Mouse (Mus musculus) neutrophil, adult 83 days (primary cell): Measurements from ENCODE around the gene Zfp74. TPM values are rescaled to one million over a fixed set of nuclear protein-coding genes. Genes with fewer than 3 reads are reported as not detected.

ENCODE experiments used
- total RNA-seq, 2 experiments: library from RNA; stranded (reverse); gene quantifications; one replicate each; pipeline ENCODE4 v1.2.4; 2023

The Zfp74 gene
- total RNA-seq = 1 to 10 TPM; 3.4 to 3.7 TPM

DNA sequence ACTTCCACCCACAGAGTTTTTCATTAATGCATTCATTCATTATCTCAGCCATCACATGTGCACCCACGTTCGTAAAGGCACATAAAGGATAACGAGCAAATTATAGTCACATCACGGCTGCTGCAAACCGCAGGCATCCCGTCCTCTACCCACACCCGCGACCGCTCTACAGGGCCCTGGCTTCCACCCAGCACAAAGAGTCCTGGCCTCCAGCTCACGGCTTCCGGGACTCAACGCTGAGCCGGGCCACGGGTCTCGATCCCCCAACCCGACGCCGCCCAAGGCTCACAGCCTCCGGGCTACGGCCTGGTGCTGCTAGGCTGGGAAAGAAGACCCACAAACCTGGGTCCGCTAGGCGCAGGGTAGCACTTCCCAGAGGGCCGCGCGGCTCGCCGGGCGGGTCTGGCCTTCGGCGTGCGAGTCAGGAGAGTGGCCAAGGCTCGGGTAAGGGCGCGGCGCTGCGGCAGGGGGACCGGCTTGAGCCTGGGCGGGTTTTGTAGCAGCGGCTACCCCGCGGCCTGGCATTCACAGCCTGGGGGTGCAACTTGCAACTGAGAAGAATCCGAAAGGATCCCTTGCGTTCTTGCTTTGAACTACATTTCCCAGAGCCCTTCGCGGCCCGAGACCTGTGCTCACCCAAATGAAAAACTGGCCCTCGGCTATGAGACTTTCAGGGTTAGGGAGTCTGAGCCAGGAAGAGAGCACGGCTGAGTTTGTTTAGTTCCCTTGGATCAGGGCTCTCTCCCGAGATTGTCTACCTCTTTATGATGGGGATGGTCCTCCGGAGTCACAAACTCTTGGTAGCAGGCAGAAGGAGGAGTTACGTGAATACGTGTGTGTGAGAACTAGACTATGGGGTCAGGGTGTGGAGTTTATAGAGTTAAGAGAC is at the start of gene Zfp74:
Zfp74 (minus strand) TSS at position 577 of the 889 bp plus-strand sequence.

DNA sequence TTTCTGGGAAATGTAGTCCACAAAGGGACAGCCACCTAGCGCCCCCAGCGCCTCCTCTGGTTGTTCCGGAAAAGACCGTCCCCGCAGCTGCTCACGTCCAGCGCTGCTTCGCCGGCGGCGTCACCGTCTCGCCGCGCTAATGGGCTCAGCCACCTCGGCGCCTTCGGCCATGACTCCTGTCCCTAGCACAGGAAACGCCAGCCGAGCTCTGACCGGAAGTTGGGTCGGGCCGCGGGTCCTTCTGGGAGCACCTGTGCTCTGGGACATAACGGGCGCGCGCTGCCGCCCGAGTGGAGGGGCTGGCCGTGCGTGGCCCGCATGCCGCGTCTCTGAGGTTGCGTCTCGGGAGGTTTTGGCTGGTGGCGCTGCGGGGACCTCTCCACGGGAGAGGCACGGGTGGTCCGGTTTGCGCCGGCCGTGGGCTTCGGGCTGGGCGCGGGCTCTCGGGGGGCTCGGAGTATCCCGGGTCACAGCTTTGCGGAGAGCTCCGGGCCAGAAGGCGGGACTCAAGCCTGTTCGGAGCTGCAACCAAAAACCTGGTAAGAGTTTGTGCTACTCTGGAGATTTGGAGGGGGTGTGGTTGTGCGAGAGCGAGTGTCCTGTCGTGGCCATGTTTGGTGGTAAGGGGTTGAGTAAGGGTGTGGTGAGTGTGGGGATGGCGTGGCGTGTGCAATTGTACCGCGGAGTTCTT is 29.9 kb upstream of the Zfp74 start, which contains the start of gene Zfp568:
Zfp568 (plus strand) TSS at position 266 of the 691 bp plus-strand sequence.

DNA sequence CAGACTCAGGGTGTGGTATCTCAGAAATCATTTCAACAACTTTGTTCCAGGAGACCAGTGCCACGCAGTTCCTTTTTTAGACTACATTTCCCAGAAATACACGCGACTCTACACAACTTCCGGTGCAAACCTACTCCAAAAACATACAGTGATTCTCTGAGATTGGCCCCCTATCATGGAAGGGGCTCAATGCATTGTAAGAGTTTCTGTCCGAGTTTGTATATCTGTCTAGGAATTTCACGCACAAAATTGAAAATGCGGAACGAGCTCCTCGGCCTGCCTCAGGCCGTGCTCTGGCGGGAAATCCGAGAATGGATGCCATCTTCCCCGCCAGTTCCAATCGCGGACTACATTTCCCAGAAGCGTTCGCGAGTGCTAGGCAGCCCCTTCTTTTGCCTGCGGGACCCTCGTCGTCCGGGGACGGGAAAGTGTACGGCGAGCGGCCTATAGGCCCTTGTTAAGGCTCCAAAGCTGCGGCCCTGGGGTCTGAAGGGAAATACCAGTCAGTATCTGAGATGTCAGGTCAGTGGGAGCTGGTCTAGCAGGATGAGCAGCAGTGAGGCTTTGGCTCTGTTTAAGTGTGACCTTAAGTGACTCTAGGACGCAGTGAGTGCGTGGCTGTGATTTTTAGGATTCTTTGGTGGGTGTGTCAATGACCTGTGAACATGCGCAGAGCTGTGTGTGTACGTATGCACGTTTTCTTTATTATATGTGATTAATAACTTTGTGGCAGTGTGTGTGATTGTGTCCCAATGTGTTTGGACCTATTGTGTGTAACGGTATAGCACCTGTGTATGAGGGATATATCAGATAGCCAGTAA is 45.5 kb downstream of the Zfp74 start, which contains the start of gene Zfp383:
Zfp383 (plus strand) TSS at position 94 of the 821 bp plus-strand sequence.

DNA sequence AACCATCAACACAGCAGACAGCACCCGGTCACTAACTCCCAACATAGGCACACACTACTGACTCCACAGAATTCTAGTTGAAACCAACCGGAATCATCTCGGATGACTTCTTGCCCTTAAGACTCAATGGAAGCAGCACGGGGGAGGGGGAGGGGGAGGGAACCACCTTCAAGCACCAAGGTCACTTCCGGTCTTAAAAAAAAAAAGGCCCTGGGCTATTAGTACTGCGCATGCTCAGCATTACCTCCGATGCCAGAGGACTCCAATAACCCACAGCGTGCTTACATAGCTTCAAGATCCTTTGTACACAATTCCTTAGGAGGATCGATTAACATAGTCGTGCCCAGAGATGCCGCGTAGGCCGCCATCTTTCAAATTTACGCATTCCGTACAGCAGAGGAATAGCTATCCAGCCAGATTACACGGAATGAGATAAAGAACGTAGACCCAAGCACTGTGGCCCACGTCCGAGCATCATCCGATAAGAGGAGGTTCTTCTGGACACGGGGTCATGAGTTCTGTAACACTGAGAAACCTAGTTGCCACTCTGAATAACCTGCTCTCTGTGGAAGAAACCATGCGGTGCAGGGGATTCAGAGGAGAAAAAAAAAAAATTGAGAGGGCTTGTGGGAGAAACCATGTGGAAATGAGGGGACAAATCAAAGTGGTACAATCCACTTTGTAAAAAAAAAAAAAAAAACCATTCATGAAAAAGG is 47.8 kb downstream of the Zfp74 start, which contains the start of gene Zfp27:
Zfp27 (minus strand) TSS at position 607 of the 716 bp plus-strand sequence.

Other genes with a start within 250 kb of the Zfp74 start
- gene Catsperg2, start 227.1 kb downstream of the Zfp74 start, total RNA-seq = not detected
- 1 to 10 TPM; 7.7 to 8.3 TPM for gene Zfp84, start 185.5 kb downstream of the Zfp74 start, total RNA-seq
- gene Zfp30, start 170.1 kb downstream of the Zfp74 start, total RNA-seq = not detected
- 1 to 10 TPM; 6.8 to 7.1 TPM for gene Zfp790, start 138.0 kb downstream of the Zfp74 start, total RNA-seq
- gene Zfp940, start 100.4 kb downstream of the Zfp74 start, total RNA-seq = 1 to 10 TPM in 1 of 2 experiments, under 1 TPM in 1; 0.38 to 1.6 TPM
- 1 to 10 TPM; 1.9 to 3.0 TPM for gene Zfp420, start 94.1 kb downstream of the Zfp74 start, total RNA-seq
- gene Zfp27, start 47.5 kb downstream of the Zfp74 start, total RNA-seq = 1 to 10 TPM; 2.1 to 2.5 TPM
- under 1 TPM; 0.46 to 0.99 TPM for gene Zfp383, start 45.9 kb downstream of the Zfp74 start, total RNA-seq
- gene Zfp568, start 29.9 kb upstream of the Zfp74 start, total RNA-seq = 10 to 100 TPM; 13.3 to 16.3 TPM
- under 1 TPM; 0.57 to 0.61 TPM for gene Zfp14, start 97.3 kb upstream of the Zfp74 start, total RNA-seq
- under 1 TPM; 0.75 to 0.86 TPM for gene Zfp82, start 118.8 kb upstream of the Zfp74 start, total RNA-seq
- gene Gm26920, start 136.3 kb upstream of the Zfp74 start, total RNA-seq = not detected
- 1 to 10 TPM in 1 of 2 experiments, under 1 TPM in 1; 0.92 to 1.0 TPM for gene Zfp566, start 136.4 kb upstream of the Zfp74 start, total RNA-seq
- gene Zfp260, start 140.7 kb upstream of the Zfp74 start, total RNA-seq = 10 to 100 TPM in 1 of 2 experiments, 1 to 10 TPM in 1; 7.2 to 10.1 TPM
- 1 to 10 TPM; 7.1 to 9.1 TPM for gene Zfp382, start 167.9 kb upstream of the Zfp74 start, total RNA-seq
- gene Zfp146, start 215.7 kb upstream of the Zfp74 start, total RNA-seq = 10 to 100 TPM; 14.2 to 16.0 TPM
- gene Cox7a1, start 230.1 kb upstream of the Zfp74 start, total RNA-seq = 1 to 10 TPM in 1 of 2 experiments, not detected in 1; 1.4 TPM
- gene Capns1, start 244.7 kb upstream of the Zfp74 start, total RNA-seq = 100 to 1,000 TPM; 216 to 218 TPM